Mouse (Mus musculus) liver, embryonic 14.5 days (tissue): ENCODE measurements around the gene Cadm2. TPM values are rescaled to one million over a fixed set of nuclear protein-coding genes. Genes with fewer than 3 reads are reported as not detected.

Experiments
- ATAC-seq: fragments of 200-750 bp; cut with Nextera tagmentation; 2 replicates; pipeline ENCODE4 v1.8.0; 2017; ENCODE audit warnings: moderate number of reproducible peaks, mild to moderate bottlenecking, moderate library complexity; ENCODE audit not compliant: insufficient read depth
- DNase-seq, 3 experiments: peaks; one replicate each; pipeline ENCODE4 v3.0.0-alpha.2; 2012 to 2013; ENCODE audit warnings: low read depth in 3 of 3, low spot score in 3 of 3
- H3K27ac ChIP-seq: fragments of 300-500 bp; sonication (generic); 2 replicates; pipeline ENCODE4 v1.5.1; 2014; ENCODE audit warnings: moderate library complexity, mild to moderate bottlenecking, control low read depth, inconsistent platforms
- H3K27me3 ChIP-seq: fragments of 300-500 bp; sonication (generic); 2 replicates; pipeline ENCODE4 v1.6.1; 2014; ENCODE audit warnings: mild to moderate bottlenecking, low read length, moderate library complexity; ENCODE audit not compliant: control insufficient read depth, insufficient read depth
- H3K36me3 ChIP-seq: fragments of 300-500 bp; sonication (generic); replicated peaks from 2 replicates; pipeline ENCODE4 v1.6.1; 2014; ENCODE audit warnings: low read depth; ENCODE audit not compliant: control insufficient read depth, insufficient read depth
- H3K4me1 ChIP-seq, 2 experiments: fragments of 200-500 bp in 1 of 2; fragments of 300-500 bp in 1 of 2; sonication (generic) in 1 of 2; replicated peaks; 2 replicates each; pipeline ENCODE4 v1.6.1; 2012 to 2014; ENCODE audit warnings: antibody characterized with exemption in 1 of 2, inconsistent platforms in 1 of 2, low read length in 1 of 2; ENCODE audit not compliant: control insufficient read depth in 2 of 2, insufficient read depth in 2 of 2
- H3K4me2 ChIP-seq: fragments of 300-500 bp; sonication (generic); 2 replicates; pipeline ENCODE4 v1.6.1; 2014; ENCODE audit warnings: low read depth, mild to moderate bottlenecking, control low read depth, moderate library complexity
- H3K4me3 ChIP-seq, 2 experiments: fragments of 200-500 bp in 1 of 2; fragments of 300-500 bp in 1 of 2; sonication (generic) in 1 of 2; 2 replicates each; pipeline ENCODE4 v1.5.1; 2012 to 2014; ENCODE audit warnings: low read depth in 2 of 2, low read length in 2 of 2, mild to moderate bottlenecking in 2 of 2, control low read depth in 1 of 2, inconsistent platforms in 1 of 2, moderate library complexity in 1 of 2; ENCODE audit not compliant: insufficient read depth in 1 of 2
- H3K9ac ChIP-seq: fragments of 300-500 bp; sonication (generic); replicated peaks from 2 replicates; pipeline ENCODE4 v1.6.1; 2014; ENCODE audit warnings: mild to moderate bottlenecking, control low read depth, moderate library complexity
- H3K9me3 ChIP-seq: fragments of 300-500 bp; sonication (generic); 2 replicates; pipeline ENCODE4 v1.6.1; 2016; ENCODE audit warnings: low read length, mixed read lengths; ENCODE audit not compliant: control insufficient read depth
- CTCF ChIP-seq: IDR thresholded peaks from 2 replicates; pipeline ENCODE4 v1.5.1; 2016; ENCODE audit warnings: antibody characterized with exemption, low read depth, control low read depth
- EP300 ChIP-seq: IDR thresholded peaks from 2 replicates; pipeline ENCODE4 v1.6.1; 2016; ENCODE audit warnings: antibody characterized with exemption, low read depth
- WGBS: fragments of 180-500 bp; shearing (Covaris S2); extraction: QIAGEN DNeasy Blood & Tissue Kit; methylation state at CpG from one replicate; pipeline ENCODE4 v1.1.7; 2014; ENCODE audit not compliant: insufficient replicate concordance; 5-methylcytosine and 5-hydroxymethylcytosine counted together
- polyA plus RNA-seq, 2 experiments: library from polyadenylated mRNA; depleted of rRNA in 1 of 2; stranded (reverse) in 1 of 2; unstranded in 1 of 2; fragments of >200 nt; fragmentation: Nextera tagmentation in 1 of 2; extraction: Ambion mirVana in 1 of 2; gene quantifications; 2 replicates each; pipeline versions ENCODE4 v1.2.1 to v1.2.3; 2012 to 2014

Gene Cadm2
- polyA plus RNA-seq, 2 experiments = 0.06 TPM; not detected in 1

DNA sequence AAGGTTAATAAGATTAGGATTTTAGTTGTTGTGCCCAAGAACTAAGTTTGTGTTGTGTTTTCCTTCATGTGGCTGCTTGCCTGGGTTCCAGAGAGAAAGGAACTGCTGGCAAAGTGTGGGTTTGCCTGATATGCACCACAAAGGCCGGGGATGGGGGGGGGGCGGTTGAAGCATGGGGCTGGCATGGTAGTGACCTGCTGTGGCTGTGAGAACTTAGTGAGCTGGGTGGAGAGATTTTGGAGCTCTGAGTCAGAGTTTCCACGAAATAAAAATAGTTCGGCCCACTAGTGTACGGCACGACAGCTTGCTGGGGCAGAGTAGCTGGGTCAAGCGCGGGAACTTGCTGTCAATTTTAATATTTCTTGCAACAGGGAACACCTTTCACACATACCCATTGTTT lies 653.0 kb downstream of the Cadm2 start:
- Histone ChIP-seq H3K4me3 (no peak overlapping the region), H3K4me1 (no peaks in the 10 kb centered on the region), H3K4me2 (no peak overlapping the region), H3K9ac (no peak overlapping the region), H3K36me3 (no peaks in the 10 kb centered on the region), H3K27me3 (no peaks in the 10 kb centered on the region), H3K27ac (no peak overlapping the region), H3K9me3 (no peaks in the 10 kb centered on the region)
- no peak for DNase-seq
- no peak for ATAC-seq
- WGBS = 67% methylated on average over 8 of the region's 8 CpGs
- no peak for TF ChIP-seq EP300
- no peak for TF ChIP-seq CTCF

DNA sequence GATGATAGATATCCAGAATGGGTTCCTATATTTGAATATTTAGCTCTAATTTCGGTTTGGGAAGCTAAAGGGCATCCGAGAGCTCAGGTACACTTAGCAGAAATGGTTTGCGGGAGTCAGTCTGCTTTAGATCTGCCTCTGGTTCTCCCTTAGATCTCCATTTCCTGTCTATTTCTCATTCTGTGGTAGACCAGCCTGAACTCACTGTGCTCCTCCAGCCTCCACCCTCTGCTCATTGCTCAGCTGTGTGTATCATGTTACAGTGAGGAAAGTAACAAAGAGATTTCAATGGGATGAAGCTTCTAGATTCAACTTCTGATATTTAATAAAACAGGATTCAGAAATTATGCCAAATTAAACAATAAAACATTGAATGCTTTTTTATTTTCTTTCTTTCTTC lies 661.6 kb downstream of the Cadm2 start:
- WGBS = 52% methylated on average over 3 of the region's 3 CpGs
- H3K27me3 ChIP-seq = no peaks in the 10 kb centered on the region
- ATAC-seq (no peak), DNase-seq (no peak)
- no peak overlapping the region for H3K9ac ChIP-seq
- no peaks in the 10 kb centered on the region for H3K9me3 ChIP-seq
- H3K36me3 ChIP-seq = no peaks in the 10 kb centered on the region
- H3K4me1 ChIP-seq = no peaks in the 10 kb centered on the region
- H3K4me2 ChIP-seq = no peak overlapping the region
- TF ChIP-seq CTCF (no peak), EP300 (no peak)
- no peak overlapping the region for H3K27ac ChIP-seq
- no peak overlapping the region for H3K4me3 ChIP-seq

DNA sequence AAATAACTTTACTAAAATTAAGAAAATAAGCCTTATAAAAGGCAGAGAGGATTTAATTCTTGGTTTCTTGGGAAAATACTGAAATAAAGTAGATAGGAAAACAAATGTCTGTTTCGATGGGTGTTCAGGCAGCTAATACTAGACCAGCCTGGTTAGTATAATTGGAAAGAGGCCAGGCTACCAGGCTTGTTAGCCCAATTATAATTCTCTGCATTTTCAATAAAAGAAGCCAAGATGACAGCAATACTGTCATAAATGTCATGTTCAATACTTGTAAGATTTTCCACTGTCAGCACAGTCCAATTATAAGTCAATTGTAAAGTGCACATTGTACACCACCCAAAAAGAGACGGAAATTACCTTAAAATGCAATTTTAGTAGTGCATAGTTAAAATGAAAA lies 664.8 kb downstream of the Cadm2 start:
- no peak overlapping the region for H3K4me2 ChIP-seq
- ATAC-seq = no peak
- no peak overlapping the region for H3K27ac ChIP-seq
- no peak overlapping the region for H3K9ac ChIP-seq
- no peak for DNase-seq
- H3K27me3 ChIP-seq = no peaks in the 10 kb centered on the region
- no peaks in the 10 kb centered on the region for H3K36me3 ChIP-seq
- H3K4me1 ChIP-seq = no peaks in the 10 kb centered on the region
- H3K9me3 ChIP-seq = no peaks in the 10 kb centered on the region
- no peak for TF ChIP-seq CTCF
- no peak for TF ChIP-seq EP300
- WGBS = 51% methylated on average over 2 of the region's 2 CpGs
- H3K4me3 ChIP-seq = no peak overlapping the region

DNA sequence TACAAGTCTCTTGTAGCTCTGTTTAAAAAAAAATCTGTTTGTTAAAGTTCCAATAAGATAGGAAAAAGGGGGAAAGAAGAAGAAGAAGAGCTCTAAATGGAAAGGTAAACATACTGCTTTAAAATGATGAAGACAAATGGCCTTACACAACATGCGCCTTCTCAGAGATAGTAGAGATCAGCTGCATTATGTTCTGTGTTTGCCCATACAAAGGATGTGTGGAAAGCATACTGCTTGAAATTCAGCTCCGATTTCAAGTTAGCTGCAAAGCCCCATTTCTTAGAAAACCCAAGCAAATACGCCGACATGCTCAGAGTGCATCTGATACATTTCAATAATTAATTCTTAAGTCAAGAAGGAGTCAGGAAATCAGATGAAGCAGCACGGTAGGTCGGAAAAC lies 684.4 kb downstream of the Cadm2 start:
- Histone ChIP-seq H3K27me3 (no peaks in the 10 kb centered on the region), H3K4me2 (no peak overlapping the region), H3K27ac (no peak overlapping the region), H3K9me3 (no peaks in the 10 kb centered on the region), H3K9ac (no peak overlapping the region), H3K4me1 (no peaks in the 10 kb centered on the region), H3K4me3 (no peak overlapping the region), H3K36me3 (no peaks in the 10 kb centered on the region)
- TF ChIP-seq EP300 (no peak), CTCF (no peak)
- ATAC-seq (no peak), DNase-seq (no peak)
- WGBS = 72% methylated on average over 6 of the region's 6 CpGs

DNA sequence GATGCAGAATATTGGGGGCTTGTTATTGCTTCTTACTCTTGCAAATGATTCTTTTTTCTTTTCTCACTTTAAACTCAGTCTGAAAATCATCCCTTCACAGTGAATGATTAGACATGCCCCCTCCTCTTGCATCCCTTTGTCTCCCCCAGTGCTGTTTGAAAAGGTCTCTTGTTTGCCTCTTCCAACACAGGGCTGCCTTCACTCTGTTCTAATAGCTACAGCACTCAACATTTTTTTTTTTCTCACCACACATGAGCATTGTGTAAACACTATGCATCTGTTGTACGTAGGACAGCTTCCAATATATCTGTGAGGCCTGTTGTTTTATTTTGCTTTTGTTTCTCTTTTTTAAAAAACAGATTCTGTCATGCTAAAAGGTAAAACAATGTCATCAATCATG lies 695.2 kb downstream of the Cadm2 start:
- DNase-seq (no peak), ATAC-seq (no peak)
- no peaks in the 10 kb centered on the region for H3K27me3 ChIP-seq
- H3K4me2 ChIP-seq = no peak overlapping the region
- TF ChIP-seq CTCF (no peak), EP300 (no peak)
- H3K9ac ChIP-seq = no peak overlapping the region
- no peaks in the 10 kb centered on the region for H3K9me3 ChIP-seq
- no peaks in the 10 kb centered on the region for H3K4me1 ChIP-seq
- no peak overlapping the region for H3K4me3 ChIP-seq
- no peaks in the 10 kb centered on the region for H3K36me3 ChIP-seq
- 63% methylated on average over 1 of the region's 1 CpGs for WGBS
- no peak overlapping the region for H3K27ac ChIP-seq

DNA sequence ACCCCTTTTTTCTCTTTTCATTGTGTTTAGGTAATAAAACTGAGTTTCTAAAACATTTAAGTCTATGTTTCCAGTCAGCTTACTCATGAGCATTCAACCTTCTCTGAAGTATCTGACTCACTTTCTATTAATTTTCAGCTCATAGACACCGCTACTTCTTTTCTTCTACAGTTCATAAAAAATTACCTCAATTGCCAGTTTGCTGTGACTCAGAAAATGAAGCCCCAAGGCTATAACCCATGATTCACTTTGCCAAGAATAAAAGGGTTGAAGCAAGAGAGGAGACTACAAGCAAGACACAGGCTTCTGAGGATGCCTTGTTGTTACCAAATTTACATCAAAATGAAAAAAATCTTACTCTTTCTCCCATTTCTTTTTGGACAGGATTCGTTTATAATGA lies 698.0 kb downstream of the Cadm2 start:
- no peaks in the 10 kb centered on the region for H3K27me3 ChIP-seq
- DNase-seq = no peak
- H3K36me3 ChIP-seq = no peaks in the 10 kb centered on the region
- H3K4me2 ChIP-seq = no peak overlapping the region
- WGBS = 57% methylated on average over 2 of the region's 2 CpGs
- TF ChIP-seq EP300 (no peak), CTCF (no peak)
- H3K9me3 ChIP-seq = no peaks in the 10 kb centered on the region
- ATAC-seq = no peak
- H3K27ac ChIP-seq = no peak overlapping the region
- no peak overlapping the region for H3K9ac ChIP-seq
- no peaks in the 10 kb centered on the region for H3K4me1 ChIP-seq
- no peak overlapping the region for H3K4me3 ChIP-seq
